Mouse (Mus musculus): ENCODE measurements around the gene Plekhd1. TPM values are rescaled to one million over a fixed set of nuclear protein-coding genes. Genes with fewer than 3 reads are reported as not detected.
A peak's percentile ranks its signal among the peaks of the same experiment; 100 is the strongest.

Plekhd1 gene
- polyA plus RNA-seq, 1 experiment from 2014 or later = 0.30 TPM

GRCm38 (mm10) chr12:80668391-80668790 lies 24.0 kb upstream of the Plekhd1 start:
- no peak overlapping the region for H3K9ac ChIP-seq
- H3K4me2 ChIP-seq = no peak overlapping the region
- no peak for ATAC-seq (ENCODE audit: insufficient read depth)
- H3K27ac ChIP-seq (replicated peaks) = no peak overlapping the region
- H3K9me3 ChIP-seq (replicated peaks) = no peaks in the 10 kb centered on the region
- 33% methylated on average over 2 of the region's 2 CpGs for WGBS (ENCODE audit: insufficient replicate concordance)
- peaks cover 52% of the 10 kb centered on the region for H3K36me3 ChIP-seq (replicated peaks)
- 0 out of 2 replicates have a peak, but pooled peaks cover 10% of the 10 kb centered on the region for H3K4me1 ChIP-seq (replicated peaks)
- H3K4me3 ChIP-seq (replicated peaks) = no peak overlapping the region
- H3K27me3 ChIP-seq = no peaks in the 10 kb centered on the region

GRCm38 (mm10) chr12:80673170-80673569 lies 19.2 kb upstream of the Plekhd1 start:
- Histone ChIP-seq H3K9me3 (replicated peaks) (no peaks in the 10 kb centered on the region), H3K36me3 (replicated peaks) (peaks cover 63% of the 10 kb centered on the region), H3K4me2 (no peak overlapping the region), H3K4me3 (replicated peaks) (no peak overlapping the region), H3K4me1 (replicated peaks) (no peaks in the 10 kb centered on the region), H3K27ac (replicated peaks) (no peak overlapping the region), H3K9ac (no peak overlapping the region), H3K27me3 (no peaks in the 10 kb centered on the region)
- 15% methylated on average over 3 of the region's 3 CpGs for WGBS (ENCODE audit: insufficient replicate concordance)
- no peak; the same call in 1 of the 2 replicates for ATAC-seq (ENCODE audit: insufficient read depth)

GRCm38 (mm10) chr12:80681340-80681739 lies 11.1 kb upstream of the Plekhd1 start:
- Histone ChIP-seq H3K4me3 (replicated peaks) (no peak overlapping the region), H3K4me2 (no peak overlapping the region), H3K36me3 (replicated peaks) (peaks cover 30% of the 10 kb centered on the region), H3K9ac (no peak overlapping the region), H3K27ac (replicated peaks) (no peak overlapping the region), H3K4me1 (replicated peaks) (peaks cover 26% of the 10 kb centered on the region), H3K9me3 (replicated peaks) (no peaks in the 10 kb centered on the region), H3K27me3 (no peaks in the 10 kb centered on the region)
- WGBS (ENCODE audit: insufficient replicate concordance) = 64% methylated on average over 1 of the region's 1 CpGs
- no peak for ATAC-seq (ENCODE audit: insufficient read depth)

GRCm38 (mm10) chr12:80683554-80683953 lies 8.8 kb upstream of the Plekhd1 start:
- Histone ChIP-seq H3K4me3 (replicated peaks) (no peak overlapping the region), H3K9me3 (replicated peaks) (no peaks in the 10 kb centered on the region), H3K4me2 (no peak overlapping the region), H3K36me3 (replicated peaks) (peaks cover 12% of the 10 kb centered on the region), H3K27ac (replicated peaks) (peak overlapping the region; percentile 56; the same call in 1 of the 2 replicates), H3K9ac (no peak overlapping the region), H3K27me3 (no peaks in the 10 kb centered on the region), H3K4me1 (replicated peaks) (peaks cover 26% of the 10 kb centered on the region)
- WGBS (ENCODE audit: insufficient replicate concordance) = 39% methylated on average over 3 of the region's 3 CpGs
- ATAC-seq (ENCODE audit: insufficient read depth) = peak; percentile 88

GRCm38 (mm10) chr12:80684316-80684715 lies 8.1 kb upstream of the Plekhd1 start:
- H3K4me1 ChIP-seq (replicated peaks) = peaks cover 26% of the 10 kb centered on the region
- no peak overlapping the region for H3K9ac ChIP-seq
- H3K27me3 ChIP-seq = peaks cover 6% of the 10 kb centered on the region; the same call in 1 of the 2 replicates
- WGBS (ENCODE audit: insufficient replicate concordance) = 79% methylated on average over 3 of the region's 3 CpGs
- peaks cover 8% of the 10 kb centered on the region for H3K36me3 ChIP-seq (replicated peaks)
- H3K9me3 ChIP-seq (replicated peaks) = no peaks in the 10 kb centered on the region
- no peak for ATAC-seq (ENCODE audit: insufficient read depth)
- 0 out of 2 replicates have a peak overlapping the region, but pooled peaks have one; percentile 56 for H3K27ac ChIP-seq (replicated peaks)
- no peak overlapping the region for H3K4me3 ChIP-seq (replicated peaks)
- no peak overlapping the region for H3K4me2 ChIP-seq

GRCm38 (mm10) chr12:80687788-80688211 lies 4.6 kb upstream of the Plekhd1 start:
- WGBS (ENCODE audit: insufficient replicate concordance) = 59% methylated on average over 10 of the region's 10 CpGs

GRCm38 (mm10) chr12:80689696-80690095 lies 2.7 kb upstream of the Plekhd1 start:
- peaks cover 60% of the 10 kb centered on the region for H3K27me3 ChIP-seq
- no peak overlapping the region for H3K4me2 ChIP-seq
- H3K4me3 ChIP-seq (replicated peaks) = no peak overlapping the region
- H3K9me3 ChIP-seq (replicated peaks) = no peaks in the 10 kb centered on the region
- ATAC-seq (ENCODE audit: insufficient read depth) = no peak
- WGBS (ENCODE audit: insufficient replicate concordance) = 55% methylated on average over 5 of the region's 5 CpGs
- H3K4me1 ChIP-seq (replicated peaks) = peaks cover 18% of the 10 kb centered on the region
- H3K36me3 ChIP-seq (replicated peaks) = no peaks in the 10 kb centered on the region
- no peak overlapping the region for H3K27ac ChIP-seq (replicated peaks)
- no peak overlapping the region for H3K9ac ChIP-seq

More at GRCm38 (mm10) chr12:80687788-80688211, 4.6 kb upstream of the Plekhd1 start:
- no peaks in the 10 kb centered on the region for H3K9me3 ChIP-seq (replicated peaks)
- peaks cover 41% of the 10 kb centered on the region for H3K27me3 ChIP-seq
- H3K36me3 ChIP-seq (replicated peaks) = no peaks in the 10 kb centered on the region
- no peak overlapping the region for H3K9ac ChIP-seq
- H3K27ac ChIP-seq (replicated peaks) = no peak overlapping the region
- ATAC-seq (ENCODE audit: insufficient read depth) = no peak
- H3K4me1 ChIP-seq (replicated peaks) = peaks cover 33% of the 10 kb centered on the region
- H3K4me3 ChIP-seq (replicated peaks) = no peak overlapping the region
- H3K4me2 ChIP-seq = no peak overlapping the region

- Histone ChIP-seq H3K36me3 (replicated peaks) (no peaks in the 10 kb centered on the region), H3K4me2 (0 out of 2 replicates have a peak overlapping the region, but pooled peaks have one; percentile 64), H3K27ac (replicated peaks) (no peak overlapping the region), H3K27me3 (peaks cover 73% of the 10 kb centered on the region), H3K4me3 (replicated peaks) (no peak overlapping the region), H3K9me3 (replicated peaks) (no peaks in the 10 kb centered on the region), H3K4me1 (replicated peaks) (peaks cover 13% of the 10 kb centered on the region), H3K9ac (no peak overlapping the region)
- no peak for ATAC-seq (ENCODE audit: insufficient read depth)
- 16% methylated on average over 12 of the region's 12 CpGs for WGBS (ENCODE audit: insufficient replicate concordance)
Observed at GRCm38 (mm10) chr12:80691671-80692091, 710 bp upstream of the Plekhd1 start.

- no peak for ATAC-seq (ENCODE audit: insufficient read depth)
- peaks cover 73% of the 10 kb centered on the region for H3K27me3 ChIP-seq
- WGBS (ENCODE audit: insufficient replicate concordance) = 34% methylated on average over 2 of the region's 2 CpGs
- H3K36me3 ChIP-seq (replicated peaks) = no peaks in the 10 kb centered on the region
- H3K4me2 ChIP-seq = no peak overlapping the region
- H3K4me3 ChIP-seq (replicated peaks) = no peak overlapping the region
- no peak overlapping the region for H3K27ac ChIP-seq (replicated peaks)
- H3K4me1 ChIP-seq (replicated peaks) = peaks cover 21% of the 10 kb centered on the region
- no peaks in the 10 kb centered on the region for H3K9me3 ChIP-seq (replicated peaks)
- H3K9ac ChIP-seq = no peak overlapping the region
Observed at GRCm38 (mm10) chr12:80693700-80694099, 1.3 kb downstream of the Plekhd1 start.

GRCm38 (mm10) chr12:80695004-80695403 lies 2.6 kb downstream of the Plekhd1 start:
- no peaks in the 10 kb centered on the region for H3K9me3 ChIP-seq (replicated peaks)
- H3K4me2 ChIP-seq = no peak overlapping the region
- H3K27ac ChIP-seq (replicated peaks) = no peak overlapping the region
- H3K36me3 ChIP-seq (replicated peaks) = no peaks in the 10 kb centered on the region
- H3K4me3 ChIP-seq (replicated peaks) = no peak overlapping the region
- H3K4me1 ChIP-seq (replicated peaks) = peaks cover 34% of the 10 kb centered on the region
- WGBS (ENCODE audit: insufficient replicate concordance) = 59% methylated on average over 3 of the region's 3 CpGs
- peaks cover 60% of the 10 kb centered on the region for H3K27me3 ChIP-seq
- ATAC-seq (ENCODE audit: insufficient read depth) = no peak
- H3K9ac ChIP-seq = no peak overlapping the region

GRCm38 (mm10) chr12:80698526-80699143 lies 6.2 kb downstream of the Plekhd1 start:
- Histone ChIP-seq H3K9me3 (replicated peaks) (no peaks in the 10 kb centered on the region), H3K4me3 (replicated peaks) (no peak overlapping the region), H3K9ac (no peak overlapping the region), H3K4me1 (replicated peaks) (peaks cover 35% of the 10 kb centered on the region), H3K27me3 (peaks cover 24% of the 10 kb centered on the region), H3K27ac (replicated peaks) (peak overlapping the region; percentile 81), H3K36me3 (replicated peaks) (no peaks in the 10 kb centered on the region), H3K4me2 (peak overlapping the region; percentile 42)
- 39% methylated on average over 5 of the region's 5 CpGs for WGBS (ENCODE audit: insufficient replicate concordance)
- ATAC-seq (ENCODE audit: insufficient read depth) = peak; percentile 98
